Mouse (Mus musculus): ENCODE measurements around the gene Safb2. TPM values are rescaled to one million over a fixed set of nuclear protein-coding genes. Genes with fewer than 3 reads are reported as not detected.

The Safb2 gene
- 12.8 and 17.3 TPM in 2 replicates for polyA plus RNA-seq (2021; fragmentation: Nextera tagmentation)
- long read RNA-seq, experiment 1, transcript Safb2-201 (21 exons, 3,277 nt) = major isoform, 5 of 34 reads
- long read RNA-seq, experiment 1, partial matches to known transcripts = 17 of 34 reads
- long read RNA-seq, experiment 1, other reads (novel, unspliced or antisense) = 11 of 34 reads
- long read RNA-seq, experiment 2, partial matches to known transcripts = 27 of 32 reads
- long read RNA-seq, experiment 2, other reads (novel, unspliced or antisense) = 5 of 32 reads

GRCm38 (mm10) chr17:56584257-56585130, at the start of gene Safb2, which contains the start of gene Safb:
Safb2 (minus strand) TSS chr17:56584585.
Safb (plus strand) TSS chr17:56584825.

GRCm38 (mm10) chr17:56627530-56628277, 43.3 kb upstream of the Safb2 start, which contains the start of gene Catsperd:
Catsperd (plus strand) TSS chr17:56628143.

GRCm38 (mm10) chr17:56626754-56627470, 42.5 kb upstream of the Safb2 start, which contains the start of gene Lonp1:
Lonp1 (minus strand) TSS chr17:56626887.

GRCm38 (mm10) chr17:56613236-56613844, 29.0 kb upstream of the Safb2 start, which contains the start of gene Rpl36:
Rpl36 (plus strand) TSS chr17:56613416.

GRCm38 (mm10) chr17:56609452-56610171, 25.2 kb upstream of the Safb2 start, which contains the start of gene 2410015M20Rik:
2410015M20Rik (minus strand) TSS chr17:56609771.

GRCm38 (mm10) chr17:56554122-56554551, 30.2 kb downstream of the Safb2 start, which contains the start of gene Gm20219:
Gm20219 (minus strand) TSS chr17:56554387.

GRCm38 (mm10) chr17:56512310-56512709, 72.1 kb downstream of the Safb2 start, which contains the start of gene Znrf4:
Znrf4 (minus strand) TSS chr17:56512431.

Other genes starting within 250 kb of the Safb2 start
- gene Ptprs, start 108.1 kb downstream of the Safb2 start, polyA plus RNA-seq (2021; fragmentation: Nextera tagmentation) = 125 and 188 TPM in 2 replicates
- gene Znrf4, start 72.2 kb downstream of the Safb2 start, polyA plus RNA-seq (2021; fragmentation: Nextera tagmentation) = not detected in 2 replicates
- not detected in 2 replicates for gene Gm20219, start 30.2 kb downstream of the Safb2 start, polyA plus RNA-seq (2021; fragmentation: Nextera tagmentation)
- 36.0 and 38.2 TPM in 2 replicates for gene Safb, start 240 bp upstream of the Safb2 start, polyA plus RNA-seq (2021; fragmentation: Nextera tagmentation)
- 448 and 559 TPM in 2 replicates for gene 2410015M20Rik, start 25.2 kb upstream of the Safb2 start, polyA plus RNA-seq (2021; fragmentation: Nextera tagmentation)
- gene Rpl36, start 28.8 kb upstream of the Safb2 start, polyA plus RNA-seq (2021; fragmentation: Nextera tagmentation) = 1,951 and 2,168 TPM in 2 replicates
- gene Lonp1, start 42.3 kb upstream of the Safb2 start, polyA plus RNA-seq (2021; fragmentation: Nextera tagmentation) = 24.7 and 30.3 TPM in 2 replicates
- 0.15 and 0.34 TPM in 2 replicates for gene Catsperd, start 43.6 kb upstream of the Safb2 start, polyA plus RNA-seq (2021; fragmentation: Nextera tagmentation)
- 43.8 and 58.2 TPM in 2 replicates for gene Ranbp3, start 88.7 kb upstream of the Safb2 start, polyA plus RNA-seq (2021; fragmentation: Nextera tagmentation)
- gene Ndufa11, start 133.2 kb upstream of the Safb2 start, polyA plus RNA-seq (2021; fragmentation: Nextera tagmentation) = 982 and 1,143 TPM in 2 replicates
- 9.5 and 9.6 TPM in 2 replicates for gene Vmac, start 133.4 kb upstream of the Safb2 start, polyA plus RNA-seq (2021; fragmentation: Nextera tagmentation)
- gene Nrtn, start 172.9 kb upstream of the Safb2 start, polyA plus RNA-seq (2021; fragmentation: Nextera tagmentation) = 3.3 and 6.1 TPM in 2 replicates
- gene Dus3l, start 180.2 kb upstream of the Safb2 start, polyA plus RNA-seq (2021; fragmentation: Nextera tagmentation) = 24.7 and 26.8 TPM in 2 replicates
- gene Prr22, start 185.7 kb upstream of the Safb2 start, polyA plus RNA-seq (2021; fragmentation: Nextera tagmentation) = 0.29 TPM in 1 of 2 replicates, not detected in the other
- 1.0 and 1.1 TPM in 2 replicates for gene Rfx2, start 246.4 kb upstream of the Safb2 start, polyA plus RNA-seq (2021; fragmentation: Nextera tagmentation)